Mouse (Mus musculus) erythroblast, adult 5-6 weeks (primary cell): ENCODE measurements around the gene Rtl1. TPM values are rescaled to one million over a fixed set of nuclear protein-coding genes. Genes with fewer than 3 reads are reported as not detected.

ENCODE experiments used
- total RNA-seq, 2 experiments: library from RNA; stranded (forward) in 1 of 2; stranded (reverse) in 1 of 2; fragments of 150-400 nt in 1 of 2; fragments of 200-764, 138-1000 nt in 1 of 2; gene quantifications; 2 replicates each; pipeline versions ENCODE4 v1.2.3 to v1.2.4; 2015 to 2017; ENCODE audit warnings: low replicate concordance in 2 of 2

Rtl1 gene
- total RNA-seq, 2 experiments from 2014 or later, result not detected

Other genes starting within 250 kb of the Rtl1 start
- 2.5 TPM in 1 of 2 replicates, not detected in the other for gene Dlk1, start 147.5 kb downstream of the Rtl1 start, total RNA-seq (2015; ENCODE audit: low replicate concordance)
- gene Dlk1, start 147.5 kb downstream of the Rtl1 start, total RNA-seq (2017; ENCODE audit: low replicate concordance), result not detected in 2 replicates